Mouse (Mus musculus): ENCODE data around the gene Pex7. TPM values are rescaled to one million over a fixed set of nuclear protein-coding genes. Genes with fewer than 3 reads are reported as not detected.

Gene Pex7
- polyA plus RNA-seq, 1 experiment from 2014 or later: 23.3 TPM

GRCm38 (mm10) chr10:19831072-19831849 is 76.2 kb downstream of the Pex7 start:
- 87% methylated on average over 5 of the region's 5 CpGs for whole genome bisulfite sequencing
- no peaks in the 10 kb centered on the region for H3K36me3 ChIP-seq (ENCODE audit: control insufficient read depth, insufficient read depth, low read length)
- no peak overlapping the region for H3K9ac ChIP-seq (ENCODE audit: low read length)
- DNase-seq (ENCODE audit: low spot score): no peak
- H3K4me2 ChIP-seq (ENCODE audit: low read depth, severe bottlenecking): no peak overlapping the region
- no peaks in the 10 kb centered on the region for H3K9me3 ChIP-seq (ENCODE audit: control insufficient read depth, low read length)
- ATAC-seq (ENCODE audit: insufficient number of reproducible peaks, low FRiP score, low TSS enrichment, low read depth): no peak
- H3K27ac ChIP-seq (replicated peaks; ENCODE audit: low read depth, low read length): no peak overlapping the region
- H3K27me3 ChIP-seq (ENCODE audit: control insufficient read depth, insufficient read depth, low read length): no peaks in the 10 kb centered on the region
- H3K4me3 ChIP-seq (ENCODE audit: low read depth, low read length): no peak overlapping the region
- H3K4me1 ChIP-seq (ENCODE audit: control insufficient read depth, insufficient read depth, low read length): no peaks in the 10 kb centered on the region

- 55% methylated on average over 3 of the region's 3 CpGs for WGBS
- no peaks in the 10 kb centered on the region for H3K36me3 ChIP-seq (ENCODE audit: control insufficient read depth, insufficient read depth, low read length)
- no peaks in the 10 kb centered on the region for H3K9me3 ChIP-seq (ENCODE audit: control insufficient read depth, low read length)
- no peaks in the 10 kb centered on the region for H3K27me3 ChIP-seq (ENCODE audit: control insufficient read depth, insufficient read depth, low read length)
- no peaks in the 10 kb centered on the region for H3K4me1 ChIP-seq (ENCODE audit: control insufficient read depth, insufficient read depth, low read length)
- ATAC-seq (ENCODE audit: insufficient number of reproducible peaks, low FRiP score, low TSS enrichment, low read depth): no peak
- no peak overlapping the region for H3K27ac ChIP-seq (replicated peaks; ENCODE audit: low read depth, low read length)
- no peak overlapping the region for H3K4me3 ChIP-seq (ENCODE audit: low read depth, low read length)
- H3K4me2 ChIP-seq (ENCODE audit: low read depth, severe bottlenecking): no peak overlapping the region
- H3K9ac ChIP-seq (ENCODE audit: low read length): no peak overlapping the region
- no peak for DNase-seq (ENCODE audit: low spot score)
Observed at GRCm38 (mm10) chr10:19820986-19821385, 86.5 kb downstream of the Pex7 start.

DNA sequence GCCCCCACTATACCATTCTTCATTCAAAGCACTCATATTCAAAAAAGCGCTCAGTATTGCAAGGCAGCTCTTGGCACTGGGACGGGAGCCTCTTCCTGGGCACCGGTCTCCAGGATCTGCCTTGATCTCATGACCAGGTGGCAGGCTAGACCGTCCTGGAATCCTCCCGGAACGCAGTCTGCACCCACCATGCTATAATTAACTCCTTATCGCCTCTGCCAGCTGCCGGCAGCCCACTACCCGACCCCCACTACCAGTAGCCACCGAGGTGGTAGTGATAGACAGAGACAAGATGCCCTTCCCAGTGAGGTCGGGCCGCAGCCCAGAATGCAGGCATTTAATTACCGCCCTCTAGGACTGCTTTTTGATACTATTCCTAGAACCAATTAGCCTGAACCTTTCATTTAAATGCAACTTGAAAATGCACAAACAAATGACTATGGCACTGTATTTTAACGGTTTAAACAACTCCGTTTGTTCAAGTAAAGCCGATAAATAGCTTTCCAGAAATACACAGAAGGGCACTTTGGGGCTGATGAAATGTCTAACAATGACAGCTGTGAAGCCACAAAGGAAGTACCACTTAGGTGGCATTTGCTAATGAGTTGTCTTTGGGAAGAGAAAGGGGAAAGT is 88.7 kb downstream of the Pex7 start:
- no peaks in the 10 kb centered on the region for H3K9me3 ChIP-seq (ENCODE audit: control insufficient read depth, low read length)
- no peak overlapping the region for H3K27ac ChIP-seq (replicated peaks; ENCODE audit: low read depth, low read length)
- H3K4me2 ChIP-seq (ENCODE audit: low read depth, severe bottlenecking): no peak overlapping the region
- ATAC-seq (ENCODE audit: insufficient number of reproducible peaks, low FRiP score, low TSS enrichment, low read depth): no peak
- no peaks in the 10 kb centered on the region for H3K27me3 ChIP-seq (ENCODE audit: control insufficient read depth, insufficient read depth, low read length)
- no peak overlapping the region for H3K9ac ChIP-seq (ENCODE audit: low read length)
- no peaks in the 10 kb centered on the region for H3K36me3 ChIP-seq (ENCODE audit: control insufficient read depth, insufficient read depth, low read length)
- no peak overlapping the region for H3K4me3 ChIP-seq (ENCODE audit: low read depth, low read length)
- DNase-seq (ENCODE audit: low spot score): no peak
- 52% methylated on average over 16 of the region's 16 CpGs for WGBS
- no peaks in the 10 kb centered on the region for H3K4me1 ChIP-seq (ENCODE audit: control insufficient read depth, insufficient read depth, low read length)

- no peak for ATAC-seq (ENCODE audit: insufficient number of reproducible peaks, low FRiP score, low TSS enrichment, low read depth)
- H3K27ac ChIP-seq (replicated peaks; ENCODE audit: low read depth, low read length): no peak overlapping the region
- DNase-seq (ENCODE audit: low spot score): no peak
- H3K36me3 ChIP-seq (ENCODE audit: control insufficient read depth, insufficient read depth, low read length): no peaks in the 10 kb centered on the region
- 16% methylated on average over 8 of the region's 8 CpGs for WGBS
- H3K9ac ChIP-seq (ENCODE audit: low read length): no peak overlapping the region
- no peaks in the 10 kb centered on the region for H3K9me3 ChIP-seq (ENCODE audit: control insufficient read depth, low read length)
- no peak overlapping the region for H3K4me2 ChIP-seq (ENCODE audit: low read depth, severe bottlenecking)
- H3K4me1 ChIP-seq (ENCODE audit: control insufficient read depth, insufficient read depth, low read length): no peaks in the 10 kb centered on the region
- H3K4me3 ChIP-seq (ENCODE audit: low read depth, low read length): no peak overlapping the region
- no peaks in the 10 kb centered on the region for H3K27me3 ChIP-seq (ENCODE audit: control insufficient read depth, insufficient read depth, low read length)
Observed at GRCm38 (mm10) chr10:19815371-19815770, 92.1 kb downstream of the Pex7 start.

- H3K27ac ChIP-seq (replicated peaks; ENCODE audit: low read depth, low read length): no peak overlapping the region
- no peaks in the 10 kb centered on the region for H3K27me3 ChIP-seq (ENCODE audit: control insufficient read depth, insufficient read depth, low read length)
- 58% methylated on average over 9 of the region's 9 CpGs for WGBS
- DNase-seq (ENCODE audit: low spot score) (no peak), ATAC-seq (ENCODE audit: insufficient number of reproducible peaks, low FRiP score, low TSS enrichment, low read depth) (no peak)
- H3K9ac ChIP-seq (ENCODE audit: low read length): no peak overlapping the region
- no peak overlapping the region for H3K4me3 ChIP-seq (ENCODE audit: low read depth, low read length)
- H3K9me3 ChIP-seq (ENCODE audit: control insufficient read depth, low read length): no peaks in the 10 kb centered on the region
- H3K36me3 ChIP-seq (ENCODE audit: control insufficient read depth, insufficient read depth, low read length): no peaks in the 10 kb centered on the region
- no peak overlapping the region for H3K4me2 ChIP-seq (ENCODE audit: low read depth, severe bottlenecking)
- H3K4me1 ChIP-seq (ENCODE audit: control insufficient read depth, insufficient read depth, low read length): no peaks in the 10 kb centered on the region
Observed at GRCm38 (mm10) chr10:19811436-19812172, 95.9 kb downstream of the Pex7 start.

DNA sequence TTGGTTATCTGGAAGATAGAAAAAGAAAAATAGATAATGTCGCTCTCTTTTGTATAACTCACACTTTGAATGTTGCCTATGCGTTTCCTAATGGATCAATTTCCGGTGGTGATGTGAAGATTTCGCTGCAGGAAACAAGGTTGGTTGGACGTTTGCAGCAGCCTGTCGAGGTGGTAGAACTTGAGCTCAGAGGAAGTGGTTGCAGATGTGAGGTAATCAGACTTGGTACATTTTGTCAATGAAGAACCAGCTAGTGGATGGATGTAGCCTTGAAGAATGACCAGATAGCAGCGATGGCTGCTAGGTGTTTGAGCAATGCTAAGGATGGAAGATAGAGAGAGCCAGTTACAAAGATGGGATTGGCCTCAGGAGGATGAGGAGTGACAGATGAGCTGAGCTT is 102.7 kb downstream of the Pex7 start:
- Histone ChIP-seq H3K9ac (ENCODE audit: low read length) (no peak overlapping the region), H3K4me2 (ENCODE audit: low read depth, severe bottlenecking) (no peak overlapping the region), H3K9me3 (ENCODE audit: control insufficient read depth, low read length) (no peaks in the 10 kb centered on the region), H3K4me3 (ENCODE audit: low read depth, low read length) (no peak overlapping the region), H3K36me3 (ENCODE audit: control insufficient read depth, insufficient read depth, low read length) (no peaks in the 10 kb centered on the region), H3K4me1 (ENCODE audit: control insufficient read depth, insufficient read depth, low read length) (no peaks in the 10 kb centered on the region), H3K27me3 (ENCODE audit: control insufficient read depth, insufficient read depth, low read length) (no peaks in the 10 kb centered on the region), H3K27ac (replicated peaks; ENCODE audit: low read depth, low read length) (no peak overlapping the region)
- no peak for DNase-seq (ENCODE audit: low spot score)
- no peak for ATAC-seq (ENCODE audit: insufficient number of reproducible peaks, low FRiP score, low TSS enrichment, low read depth)
- 86% methylated on average over 7 of the region's 7 CpGs for WGBS

Other genes with a start within 250 kb of the Pex7 start
- gene Il20ra, start 195.1 kb downstream of the Pex7 start, polyA plus RNA-seq (2014; fragmentation: Nextera tagmentation; extraction: Ambion mirVana): 0.09 TPM in 1 of 2 replicates, not detected in the other
- 0.85 and 0.89 TPM in 2 replicates for gene Slc35d3, start 56.2 kb downstream of the Pex7 start, polyA plus RNA-seq (2014; fragmentation: Nextera tagmentation; extraction: Ambion mirVana)
- 0.99 and 1.1 TPM in 2 replicates for gene Map3k5, start 26.8 kb upstream of the Pex7 start, polyA plus RNA-seq (2014; fragmentation: Nextera tagmentation; extraction: Ambion mirVana)
- gene Map7, start 240.8 kb upstream of the Pex7 start, polyA plus RNA-seq (2014; fragmentation: Nextera tagmentation; extraction: Ambion mirVana): 1.1 and 1.9 TPM in 2 replicates

Measured in limb, embryonic 11.5 days (tissue).